Mouse (Mus musculus) gastrocnemius, postnatal 14 days (tissue): Measurements from ENCODE around the gene Gm7971. TPM values are rescaled to one million over a fixed set of nuclear protein-coding genes. Genes with fewer than 3 reads are reported as not detected.
"Not testable (repeated sequence)": the region's sequence is repeated elsewhere in the genome, so short reads cannot be mapped to it uniquely, and the experiment has no call there.

ENCODE experiments used
- DNase-seq: peaks from one replicate; pipeline ENCODE4 v3.0.0; 2021; ENCODE audit warnings: mixed read lengths
- intact Hi-C: fragments of 180-260 bp; cut with DNase I; formaldehyde crosslinking; loops from one replicate; pipeline ENCODE4 v1.15.1; 2025; ENCODE audit warnings: low total_unique reads
- long read RNA-seq, 2 experiments: library from polyadenylated mRNA; stranded (forward); transcript quantifications; one replicate each; pipeline ENCODE4 v2.0.0; 2021
- total RNA-seq, 2 experiments: library from RNA; stranded (reverse); gene quantifications; 2 replicates each; pipeline ENCODE4 v1.2.3; 2021

Gm7971 gene
- total RNA-seq, result not detected
- long read RNA-seq, experiment 1, result 0 reads
- long read RNA-seq, experiment 2, result 0 reads

- DNase-seq, intact Hi-C loops: not testable (repeated sequence)
Measured at GRCm38 (mm10) chr5:95594775-95595174, at the start of gene Gm7971. Gene Gm7971 (minus strand): TSS chr5:95594875.

Other genes starting within 250 kb of the Gm7971 start
- gene D5Ertd577e, start 138.1 kb downstream of the Gm7971 start, total RNA-seq, result not detected
- gene Gm3286, start 84.1 kb downstream of the Gm7971 start, total RNA-seq, result not detected
- gene Gm7978, start 141.3 kb upstream of the Gm7971 start, total RNA-seq, result not detected
- not detected for gene Gm7982, start 147.1 kb upstream of the Gm7971 start, total RNA-seq
- gene E330014E10Rik, start 181.1 kb upstream of the Gm7971 start, total RNA-seq, result not detected